Mouse (Mus musculus): Measurements from ENCODE around the gene Bmp7. TPM values are rescaled to one million over a fixed set of nuclear protein-coding genes. Genes with fewer than 3 reads are reported as not detected.

Bmp7 gene
- polyA plus RNA-seq, 1 experiment: 23.5 TPM

DNA sequence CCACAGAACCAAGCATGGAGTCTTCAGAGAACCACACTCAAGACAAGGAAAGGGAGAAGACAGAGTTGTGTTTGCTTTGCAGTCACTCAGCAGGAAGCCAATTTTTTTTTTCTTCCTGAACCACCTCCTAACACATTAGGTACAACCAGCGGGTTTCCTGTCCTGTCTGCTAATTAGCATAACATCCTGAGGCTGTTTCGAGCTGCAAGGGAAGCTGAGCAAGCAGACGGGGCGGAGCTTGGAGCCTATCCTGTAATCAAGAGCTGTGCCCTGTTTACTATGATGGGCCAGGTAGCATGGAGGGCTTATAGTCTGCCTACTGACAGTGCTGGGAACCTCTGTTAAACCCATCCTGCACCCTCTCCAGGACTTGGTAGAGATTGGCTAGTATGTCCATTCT lies 13.8 kb downstream of the Bmp7 start:
- Histone ChIP-seq H3K36me3 (ENCODE audit: control insufficient read depth, insufficient read depth, low read length) (no peaks in the 10 kb centered on the region), H3K27me3 (ENCODE audit: control insufficient read depth, insufficient read depth, low read length) (no peaks in the 10 kb centered on the region), H3K4me3 (ENCODE audit: low read depth, low read length) (no peak overlapping the region), H3K4me1 (ENCODE audit: control insufficient read depth, insufficient read depth, insufficient read length, low read length) (peaks cover 7% of the 10 kb centered on the region), H3K27ac (ENCODE audit: insufficient read depth, low read depth, low read length) (no peak overlapping the region)
- 64% methylated on average over 4 of the region's 4 CpGs for WGBS
- no peak for TF ChIP-seq CTCF (IDR thresholded peaks at IDR 0.05; ENCODE audit: extremely low read depth, insufficient read length, insufficient replicate concordance, low read depth, low read length)
- no peak for TF ChIP-seq POLR2A (IDR thresholded peaks at IDR 0.05; ENCODE audit: low read depth, low read length)

DNA sequence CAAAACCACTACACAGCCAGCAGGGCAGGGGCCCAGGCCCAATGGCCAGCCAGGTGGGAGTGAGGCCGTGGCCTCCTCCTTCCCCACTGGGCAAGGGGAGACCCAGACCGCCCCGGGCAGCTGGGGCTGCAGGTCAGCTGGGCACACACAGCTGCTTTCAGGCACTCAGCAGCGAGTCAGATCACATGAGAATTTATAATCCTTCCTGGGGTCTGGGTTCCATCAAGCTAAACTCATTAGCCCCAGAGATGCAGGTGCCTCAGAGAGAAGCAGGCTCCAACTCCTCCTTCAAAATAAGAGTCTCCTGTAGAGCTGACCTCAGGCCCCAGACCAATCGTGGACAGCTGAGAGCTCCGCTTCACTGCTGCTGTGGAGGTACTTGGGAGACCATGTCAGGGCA lies 15.2 kb downstream of the Bmp7 start:
- TF ChIP-seq CTCF (IDR thresholded peaks at IDR 0.05; ENCODE audit: extremely low read depth, insufficient read length, insufficient replicate concordance, low read depth, low read length) (no peak), POLR2A (IDR thresholded peaks at IDR 0.05; ENCODE audit: low read depth, low read length) (no peak)
- Histone ChIP-seq H3K4me3 (ENCODE audit: low read depth, low read length) (no peak overlapping the region), H3K27ac (ENCODE audit: insufficient read depth, low read depth, low read length) (no peak overlapping the region), H3K4me1 (ENCODE audit: control insufficient read depth, insufficient read depth, insufficient read length, low read length) (peaks cover 7% of the 10 kb centered on the region), H3K27me3 (ENCODE audit: control insufficient read depth, insufficient read depth, low read length) (no peaks in the 10 kb centered on the region), H3K36me3 (ENCODE audit: control insufficient read depth, insufficient read depth, low read length) (no peaks in the 10 kb centered on the region)
- 65% methylated on average over 6 of the region's 6 CpGs for WGBS

DNA sequence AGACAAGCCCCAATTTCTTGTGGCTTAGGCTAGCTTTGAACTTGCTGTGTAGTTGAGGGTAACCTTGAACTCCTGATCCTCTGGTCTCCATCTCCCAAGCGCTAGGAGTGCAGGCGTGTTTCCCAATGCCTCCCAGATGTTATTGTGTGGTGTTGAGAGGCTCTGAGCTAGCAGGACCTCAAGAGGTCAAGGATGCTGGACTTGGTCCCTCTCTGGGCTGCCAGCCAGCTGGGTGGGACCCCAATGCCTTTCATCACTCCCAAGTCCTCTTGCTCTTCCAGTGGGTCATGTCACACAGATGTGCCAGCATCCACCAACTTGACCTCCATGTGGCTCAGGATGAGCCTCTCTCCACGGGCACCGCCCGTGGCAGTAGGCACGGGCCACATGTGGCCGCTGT lies 16.9 kb downstream of the Bmp7 start:
- no peak overlapping the region for H3K4me3 ChIP-seq (ENCODE audit: low read depth, low read length)
- WGBS: 77% methylated on average over 7 of the region's 7 CpGs
- no peaks in the 10 kb centered on the region for H3K27me3 ChIP-seq (ENCODE audit: control insufficient read depth, insufficient read depth, low read length)
- peaks cover 7% of the 10 kb centered on the region for H3K4me1 ChIP-seq (ENCODE audit: control insufficient read depth, insufficient read depth, insufficient read length, low read length)
- H3K36me3 ChIP-seq (ENCODE audit: control insufficient read depth, insufficient read depth, low read length): no peaks in the 10 kb centered on the region
- TF ChIP-seq POLR2A (IDR thresholded peaks at IDR 0.05; ENCODE audit: low read depth, low read length) (no peak), CTCF (IDR thresholded peaks at IDR 0.05; ENCODE audit: extremely low read depth, insufficient read length, insufficient replicate concordance, low read depth, low read length) (no peak)
- no peak overlapping the region for H3K27ac ChIP-seq (ENCODE audit: insufficient read depth, low read depth, low read length)

DNA sequence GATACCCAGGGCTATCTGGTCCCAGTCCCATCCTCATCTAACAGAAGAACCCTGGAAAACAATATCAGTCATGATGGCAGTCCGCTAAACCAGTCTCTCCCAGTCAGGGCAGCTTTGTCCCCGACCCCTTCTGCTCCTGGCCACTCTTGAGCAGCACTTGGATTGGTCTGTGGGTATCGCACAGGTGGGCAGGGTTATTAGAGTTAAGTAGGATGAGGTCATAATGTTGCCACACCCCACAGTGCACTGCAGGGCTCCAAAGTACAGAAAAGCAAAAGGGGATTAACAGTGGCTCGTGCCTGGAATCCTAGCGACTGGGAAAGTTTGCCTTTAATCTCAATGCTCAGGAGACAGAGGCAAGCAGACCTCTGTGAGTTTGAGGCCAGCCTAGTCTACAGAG lies 17.5 kb downstream of the Bmp7 start:
- 40% methylated on average over 5 of the region's 5 CpGs for WGBS

DNA sequence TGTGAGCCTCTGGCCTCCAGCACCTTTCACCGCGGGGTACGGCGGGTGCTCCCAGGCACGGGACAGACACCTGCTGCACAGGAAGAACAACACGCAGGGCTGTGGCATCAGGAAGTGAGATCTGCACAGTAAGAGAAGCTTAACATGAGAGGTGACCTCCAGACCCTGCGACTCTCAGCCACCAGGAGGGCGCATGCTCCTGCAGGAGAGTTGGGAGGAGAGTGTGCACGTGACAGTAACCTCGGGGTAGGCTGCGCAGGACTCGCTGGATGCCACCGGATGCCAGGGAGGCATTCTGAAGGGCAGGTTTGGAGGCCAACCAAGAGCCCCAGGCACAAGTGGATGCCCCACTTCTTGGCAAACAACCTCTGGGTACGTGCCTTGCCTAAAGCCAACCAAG lies 26.1 kb downstream of the Bmp7 start:
- Histone ChIP-seq H3K27me3 (ENCODE audit: control insufficient read depth, insufficient read depth, low read length) (no peaks in the 10 kb centered on the region), H3K27ac (ENCODE audit: insufficient read depth, low read depth, low read length) (no peak overlapping the region), H3K4me3 (ENCODE audit: low read depth, low read length) (peak overlapping the region; percentile 49), H3K4me1 (ENCODE audit: control insufficient read depth, insufficient read depth, insufficient read length, low read length) (peaks cover 9% of the 10 kb centered on the region; the same call in 1 of the 2 replicates), H3K36me3 (ENCODE audit: control insufficient read depth, insufficient read depth, low read length) (no peaks in the 10 kb centered on the region)
- WGBS: 18% methylated on average over 14 of the region's 14 CpGs
- no peak for TF ChIP-seq CTCF (IDR thresholded peaks at IDR 0.05; ENCODE audit: extremely low read depth, insufficient read length, insufficient replicate concordance, low read depth, low read length)
- no peak for TF ChIP-seq POLR2A (IDR thresholded peaks at IDR 0.05; ENCODE audit: low read depth, low read length)

More for the DNA sequence above, 17.5 kb downstream of the Bmp7 start:
- Histone ChIP-seq H3K27ac (ENCODE audit: insufficient read depth, low read depth, low read length) (no peak overlapping the region), H3K27me3 (ENCODE audit: control insufficient read depth, insufficient read depth, low read length) (no peaks in the 10 kb centered on the region), H3K36me3 (ENCODE audit: control insufficient read depth, insufficient read depth, low read length) (no peaks in the 10 kb centered on the region), H3K4me3 (ENCODE audit: low read depth, low read length) (no peak overlapping the region), H3K4me1 (ENCODE audit: control insufficient read depth, insufficient read depth, insufficient read length, low read length) (peaks cover 5% of the 10 kb centered on the region)
- TF ChIP-seq POLR2A (IDR thresholded peaks at IDR 0.05; ENCODE audit: low read depth, low read length): no peak
- no peak for TF ChIP-seq CTCF (IDR thresholded peaks at IDR 0.05; ENCODE audit: extremely low read depth, insufficient read length, insufficient replicate concordance, low read depth, low read length)

DNA sequence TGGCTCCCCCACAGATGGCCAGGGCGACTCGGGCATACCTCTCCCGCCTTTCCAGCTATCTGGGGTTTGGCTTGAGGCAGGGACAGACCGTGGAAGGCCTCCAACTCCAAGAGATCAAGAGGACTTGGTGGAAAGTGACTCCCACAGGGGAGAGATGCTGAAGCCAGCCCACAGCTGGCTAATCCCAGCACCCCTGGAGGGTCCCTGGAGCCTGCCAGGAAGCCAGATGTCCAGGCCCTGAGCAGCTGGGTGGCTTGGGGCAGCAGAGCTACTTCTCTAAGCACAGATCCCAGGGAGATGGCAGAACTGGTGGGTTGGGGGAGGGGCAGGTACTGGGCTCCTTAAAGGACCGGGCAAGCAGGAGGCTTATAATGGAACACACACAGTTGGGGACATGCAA lies 28.4 kb downstream of the Bmp7 start:
- peaks cover 9% of the 10 kb centered on the region; the same call in 1 of the 2 replicates for H3K4me1 ChIP-seq (ENCODE audit: control insufficient read depth, insufficient read depth, insufficient read length, low read length)
- H3K27me3 ChIP-seq (ENCODE audit: control insufficient read depth, insufficient read depth, low read length): no peaks in the 10 kb centered on the region
- no peak for TF ChIP-seq CTCF (IDR thresholded peaks at IDR 0.05; ENCODE audit: extremely low read depth, insufficient read length, insufficient replicate concordance, low read depth, low read length)
- no peak for TF ChIP-seq POLR2A (IDR thresholded peaks at IDR 0.05; ENCODE audit: low read depth, low read length)
- H3K27ac ChIP-seq (ENCODE audit: insufficient read depth, low read depth, low read length): no peak overlapping the region
- no peaks in the 10 kb centered on the region for H3K36me3 ChIP-seq (ENCODE audit: control insufficient read depth, insufficient read depth, low read length)
- no peak overlapping the region for H3K4me3 ChIP-seq (ENCODE audit: low read depth, low read length)
- WGBS: 75% methylated on average over 5 of the region's 5 CpGs

DNA sequence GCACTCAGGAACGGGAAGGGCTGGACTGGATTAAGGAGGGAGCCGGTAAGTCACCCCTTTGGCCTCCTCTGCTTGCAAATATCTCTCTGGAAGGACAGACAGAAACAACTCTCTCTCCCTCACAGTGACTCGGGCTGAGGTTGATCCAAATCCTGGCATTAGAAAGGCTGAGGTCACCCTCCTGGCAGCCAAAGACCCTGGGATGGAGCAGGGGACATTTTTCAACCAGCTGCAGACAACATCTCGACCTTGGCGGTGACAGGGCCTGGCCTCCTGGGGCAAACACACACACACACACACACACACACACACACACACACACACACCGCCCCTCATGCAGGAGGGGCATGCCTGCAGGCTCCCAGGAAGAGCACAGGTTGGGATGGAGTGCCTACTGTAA lies 29.0 kb downstream of the Bmp7 start:
- no peak overlapping the region for H3K27ac ChIP-seq (ENCODE audit: insufficient read depth, low read depth, low read length)
- no peak overlapping the region for H3K4me3 ChIP-seq (ENCODE audit: low read depth, low read length)
- no peaks in the 10 kb centered on the region for H3K36me3 ChIP-seq (ENCODE audit: control insufficient read depth, insufficient read depth, low read length)
- no peaks in the 10 kb centered on the region for H3K27me3 ChIP-seq (ENCODE audit: control insufficient read depth, insufficient read depth, low read length)
- WGBS: 84% methylated on average over 6 of the region's 6 CpGs
- peaks cover 9% of the 10 kb centered on the region; the same call in 1 of the 2 replicates for H3K4me1 ChIP-seq (ENCODE audit: control insufficient read depth, insufficient read depth, insufficient read length, low read length)
- no peak for TF ChIP-seq CTCF (IDR thresholded peaks at IDR 0.05; ENCODE audit: extremely low read depth, insufficient read length, insufficient replicate concordance, low read depth, low read length)
- no peak for TF ChIP-seq POLR2A (IDR thresholded peaks at IDR 0.05; ENCODE audit: low read depth, low read length)

Measured in small intestine, adult 2 months (tissue).